In genomic region chr9:82712769-82713733, GRCm38 (mm10) we compare ENCODE assay signal across 30 mouse cellular contexts.
DNase-seq lines count a peak whose midpoint lies in the region; ATAC-seq and TF ChIP-seq lines count a peak whose summit lies in the region.
"Had no signal": no experiment of that assay in that cellular context is flagged by ENCODE, and none has a peak within 500 bp of the region (broad histone marks: within the 10 kb centered on the region; RNA-seq: fewer than 3 reads in every experiment).

No protein-coding gene starts in this region.

- H3K4me3 ChIP-seq in intestine, embryonic 14.5 days (ENCODE audit: low read depth, low read length): no peak overlapping the region
- H3K4me3 ChIP-seq in intestine, embryonic 16.5 days (ENCODE audit: low read length): no peak overlapping the region
- no peak overlapping the region for H3K4me3 ChIP-seq in liver, embryonic 14.5 days (ENCODE audit: insufficient read depth in 1 of 2, low read depth in 2 of 2, low read length in 2 of 2)
- no peak overlapping the region for H3K4me3 ChIP-seq in stomach, embryonic 15.5 days (replicated peaks)
- H3K4me3 ChIP-seq: embryonic facial prominence, embryonic 12.5 days; heart, embryonic 10.5 days; heart, embryonic 15.5 days had no signal

- H3K9me3 ChIP-seq in intestine, embryonic 14.5 days (ENCODE audit: control insufficient read depth, low read length): no peaks in the 10 kb centered on the region
- no peaks in the 10 kb centered on the region for H3K9me3 ChIP-seq in intestine, embryonic 16.5 days (ENCODE audit: control insufficient read depth, low read length)
- no peaks in the 10 kb centered on the region for H3K9me3 ChIP-seq in liver, embryonic 14.5 days (ENCODE audit: control insufficient read depth, low read length)
- no peaks in the 10 kb centered on the region for H3K9me3 ChIP-seq in stomach, embryonic 15.5 days
- H3K9me3 ChIP-seq: embryonic facial prominence, embryonic 12.5 days; heart, embryonic 10.5 days; heart, embryonic 15.5 days had no signal

- 76% methylated on average over 3 of the region's 3 CpGs for WGBS in intestine, embryonic 14.5 days
- 64% methylated on average over 3 of the region's 3 CpGs for WGBS in intestine, embryonic 16.5 days
- WGBS in liver, embryonic 14.5 days (ENCODE audit: insufficient replicate concordance): 38% methylated on average over 3 of the region's 3 CpGs
- 58% methylated on average over 3 of the region's 3 CpGs for WGBS in stomach, embryonic 15.5 days

- H3K4me2 ChIP-seq in intestine, embryonic 14.5 days (ENCODE audit: low read length): no peak overlapping the region
- H3K4me2 ChIP-seq in intestine, embryonic 16.5 days (ENCODE audit: low read depth, low read length): no peak overlapping the region
- H3K4me2 ChIP-seq in liver, embryonic 14.5 days (ENCODE audit: low read depth): no peak overlapping the region
- no peak overlapping the region for H3K4me2 ChIP-seq in stomach, embryonic 15.5 days
- H3K4me2 ChIP-seq: embryonic facial prominence, embryonic 12.5 days; heart, embryonic 15.5 days had no signal

- H3K36me3 ChIP-seq in intestine, embryonic 14.5 days (ENCODE audit: control insufficient read depth, insufficient read depth, low read length): no peaks in the 10 kb centered on the region
- no peaks in the 10 kb centered on the region for H3K36me3 ChIP-seq in intestine, embryonic 16.5 days (ENCODE audit: control insufficient read depth, insufficient read depth, low read length)
- no peaks in the 10 kb centered on the region for H3K36me3 ChIP-seq in liver, embryonic 14.5 days (replicated peaks; ENCODE audit: control insufficient read depth, insufficient read depth, low read depth)
- H3K36me3 ChIP-seq in stomach, embryonic 15.5 days: no peaks in the 10 kb centered on the region
- H3K36me3 ChIP-seq: embryonic facial prominence, embryonic 12.5 days; heart, embryonic 10.5 days; heart, embryonic 15.5 days had no signal

- ATAC-seq in intestine, embryonic 14.5 days (replicated peaks; ENCODE audit: low FRiP score, low TSS enrichment, low read depth): 0 out of 2 replicates have a peak, but pooled peaks have one; percentile 12
- ATAC-seq in intestine, embryonic 16.5 days: no peak
- peak; percentile 75 for ATAC-seq in liver, embryonic 14.5 days (ENCODE audit: insufficient read depth)
- ATAC-seq in stomach, embryonic 15.5 days (ENCODE audit: insufficient read depth, low FRiP score, low read depth): peak; percentile 73
- ATAC-seq: forebrain, embryonic 14.5 days; hindbrain, postnatal 0 days; intestine, postnatal 0 days; lung, postnatal 0 days had no signal

- TF ChIP-seq EP300 in liver, embryonic 14.5 days (IDR thresholded peaks at IDR 0.05; ENCODE audit: low read depth): no peak

- DNase-seq in intestine, embryonic 14.5 days (ENCODE audit: low spot score): no peak
- peak; percentile 49 for DNase-seq in MEL-GATA-1-ER (ENCODE audit: extremely low read depth, low read depth)
- DNase-seq in liver, embryonic 14.5 days (ENCODE audit: low read depth in 3 of 3, low spot score in 3 of 3): no peak
- DNase-seq in layer of hippocampus, postnatal 36 days: no peak
- no peak for DNase-seq in adrenal gland, postnatal 10 days
- DNase-seq: adrenal gland, postnatal 36 days; cerebellum, adult 8-10 months; cerebellum, postnatal 25 days; embryo, embryonic 11 days; gastrocnemius, postnatal 25 days; heart, adult 11 months; kidney, adult 9 months; kidney, postnatal 10 days; lung, adult 18-20 months; lung, postnatal 4 days; midbrain, embryonic 14.5 days; retina, postnatal 1 day; right cerebral cortex, postnatal 14 days; thymus, adult 2 months; thymus, postnatal 4 days had no signal

- no peak overlapping the region for H3K9ac ChIP-seq in intestine, embryonic 14.5 days (ENCODE audit: low read length)
- no peak overlapping the region for H3K9ac ChIP-seq in intestine, embryonic 16.5 days (ENCODE audit: low read depth, low read length)
- no peak overlapping the region for H3K9ac ChIP-seq in liver, embryonic 14.5 days (replicated peaks)
- no peak overlapping the region for H3K9ac ChIP-seq in stomach, embryonic 15.5 days
- H3K9ac ChIP-seq: embryonic facial prominence, embryonic 12.5 days; heart, embryonic 15.5 days had no signal

- no peaks in the 10 kb centered on the region for H3K27me3 ChIP-seq in intestine, embryonic 14.5 days (replicated peaks; ENCODE audit: control insufficient read depth, insufficient read depth, low read length)
- H3K27me3 ChIP-seq in intestine, embryonic 16.5 days (replicated peaks; ENCODE audit: control insufficient read depth, insufficient read depth, low read length): no peaks in the 10 kb centered on the region
- no peaks in the 10 kb centered on the region for H3K27me3 ChIP-seq in liver, embryonic 14.5 days (ENCODE audit: control insufficient read depth, insufficient read depth, low read length)
- no peaks in the 10 kb centered on the region for H3K27me3 ChIP-seq in stomach, embryonic 15.5 days (replicated peaks)
- H3K27me3 ChIP-seq: CH12.LX; embryonic facial prominence, embryonic 12.5 days; heart, embryonic 15.5 days had no signal

- TF ChIP-seq CTCF in liver, embryonic 14.5 days (IDR thresholded peaks at IDR 0.05; ENCODE audit: low read depth): no peak

- no peak overlapping the region for H3K27ac ChIP-seq in intestine, embryonic 14.5 days (ENCODE audit: low read depth)
- H3K27ac ChIP-seq in intestine, embryonic 16.5 days (ENCODE audit: low read length): no peak overlapping the region
- no peak overlapping the region for H3K27ac ChIP-seq in liver, embryonic 14.5 days
- H3K27ac ChIP-seq in stomach, embryonic 15.5 days: no peak overlapping the region
- H3K27ac ChIP-seq: embryonic facial prominence, embryonic 12.5 days; heart, embryonic 10.5 days; heart, embryonic 15.5 days; hindbrain, postnatal 0 days had no signal

- H3K4me1 ChIP-seq in intestine, embryonic 14.5 days (replicated peaks; ENCODE audit: control insufficient read depth, insufficient read depth, low read length): no peaks in the 10 kb centered on the region
- H3K4me1 ChIP-seq in intestine, embryonic 16.5 days (ENCODE audit: control insufficient read depth, insufficient read depth, low read length): no peaks in the 10 kb centered on the region
- no peaks in the 10 kb centered on the region for H3K4me1 ChIP-seq in liver, embryonic 14.5 days (replicated peaks; ENCODE audit: control insufficient read depth in 2 of 2, insufficient read depth in 2 of 2, low read length in 1 of 2)
- H3K4me1 ChIP-seq in stomach, embryonic 15.5 days: no peaks in the 10 kb centered on the region
- H3K4me1 ChIP-seq: embryonic facial prominence, embryonic 12.5 days; heart, embryonic 10.5 days; heart, embryonic 15.5 days had no signal
